Mouse (Mus musculus): ENCODE measurements at regions not wholly inside any gene's neighbourhood (a gene's known extent, or its start where the extent isn't known, plus 50 kb on each side); places are given as distances from the start of the nearest gene placed in this dataset.

DNA sequence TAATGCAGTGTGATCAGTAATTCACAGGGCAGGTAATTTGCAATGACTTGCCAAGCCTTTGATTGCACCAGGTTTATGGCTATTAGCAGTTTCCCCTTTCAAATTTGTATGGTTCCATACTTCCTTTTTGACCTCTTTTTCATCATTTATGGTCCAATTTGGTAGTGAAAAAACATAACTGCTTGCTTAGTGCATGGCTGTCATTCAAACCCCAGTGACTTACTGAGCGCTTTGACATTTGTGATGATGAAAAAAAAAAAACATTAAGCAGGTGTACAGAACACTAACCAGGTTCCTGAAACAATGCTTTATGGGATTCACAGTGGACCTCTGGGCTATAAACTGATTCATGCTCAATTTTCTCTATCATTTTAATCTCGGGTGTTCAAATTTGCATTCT is 317.5 kb upstream of the Meox2 start:
- Histone ChIP-seq H3K9ac (ENCODE audit: control insufficient read depth, low read depth, low read length, poor library complexity, severe bottlenecking) (no peak overlapping the region), H3K4me3 (ENCODE audit: control insufficient read depth in 1 of 2, insufficient read depth in 1 of 2, low read depth in 2 of 2, low read length in 2 of 2) (no peak overlapping the region), H3K27ac (ENCODE audit: control insufficient read depth, low read depth, low read length) (no peak overlapping the region), H3K9me3 (replicated peaks; ENCODE audit: insufficient read depth, low read length) (no peaks in the 10 kb centered on the region), H3K27me3 (ENCODE audit: control insufficient read depth in 1 of 2, insufficient read depth in 2 of 2, low read length in 2 of 2) (no peaks in the 10 kb centered on the region), H3K36me3 (ENCODE audit: control insufficient read depth in 1 of 2, insufficient read depth in 2 of 2, low read length in 2 of 2) (no peaks in the 10 kb centered on the region), H3K4me1 (ENCODE audit: control insufficient read depth in 1 of 2, insufficient read depth in 2 of 2, low read length in 2 of 2) (no peaks in the 10 kb centered on the region), H3K79me2 (ENCODE audit: control insufficient read depth, insufficient read depth, low read length, poor library complexity) (no peaks in the 10 kb centered on the region)
- TF ChIP-seq TBP (IDR thresholded peaks at IDR 0.05; ENCODE audit: low read depth, low read length) (no peak), SIN3A (IDR thresholded peaks at IDR 0.05; ENCODE audit: low read length) (no peak), MAFK (IDR thresholded peaks at IDR 0.05; ENCODE audit: borderline replicate concordance, low read depth, low read length) (no peak), MEF2A (IDR thresholded peaks at IDR 0.05; ENCODE audit: extremely low read depth, insufficient replicate concordance, low read depth, low read length, poor library complexity, severe bottlenecking) (no peak), HCFC1 (IDR thresholded peaks at IDR 0.05; ENCODE audit: low read depth, low read length) (no peak), RAD21 (IDR thresholded peaks at IDR 0.05; ENCODE audit: low read depth, low read length) (no peak), USF2 (IDR thresholded peaks at IDR 0.05; ENCODE audit: borderline replicate concordance in 1 of 2, insufficient read depth in 1 of 2, low read depth in 1 of 2, low read length in 2 of 2) (no peak), ZKSCAN1 (IDR thresholded peaks at IDR 0.05; ENCODE audit: low read depth, low read length) (no peak)
- DNase-seq (ENCODE audit: low read depth, low spot score) = no peak

DNA sequence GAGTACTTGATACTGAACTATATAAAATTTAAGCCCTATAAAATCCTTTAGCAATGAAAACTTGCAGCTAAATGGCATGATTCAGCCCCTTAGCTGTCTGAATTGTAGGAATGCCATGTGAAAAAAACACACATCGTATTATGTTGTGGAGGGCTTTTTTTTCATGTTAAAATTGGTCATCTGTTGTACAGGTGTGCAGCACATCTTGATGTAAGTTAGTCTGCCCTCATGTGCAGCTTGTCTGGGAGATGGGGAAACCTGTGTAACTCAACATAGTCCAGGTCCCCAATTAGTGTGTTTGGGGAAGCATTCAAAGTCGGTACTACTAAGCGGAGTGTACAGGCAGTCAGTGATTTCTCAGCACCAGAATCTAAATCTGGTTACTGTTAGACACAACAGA is 316.9 kb upstream of the Meox2 start:
- Histone ChIP-seq H3K4me1 (ENCODE audit: control insufficient read depth in 1 of 2, insufficient read depth in 2 of 2, low read length in 2 of 2) (no peaks in the 10 kb centered on the region), H3K36me3 (ENCODE audit: control insufficient read depth in 1 of 2, insufficient read depth in 2 of 2, low read length in 2 of 2) (no peaks in the 10 kb centered on the region), H3K27ac (ENCODE audit: control insufficient read depth, low read depth, low read length) (no peak overlapping the region), H3K9me3 (replicated peaks; ENCODE audit: insufficient read depth, low read length) (no peaks in the 10 kb centered on the region), H3K79me2 (ENCODE audit: control insufficient read depth, insufficient read depth, low read length, poor library complexity) (no peaks in the 10 kb centered on the region), H3K9ac (ENCODE audit: control insufficient read depth, low read depth, low read length, poor library complexity, severe bottlenecking) (no peak overlapping the region), H3K27me3 (ENCODE audit: control insufficient read depth in 1 of 2, insufficient read depth in 2 of 2, low read length in 2 of 2) (no peaks in the 10 kb centered on the region), H3K4me3 (ENCODE audit: control insufficient read depth in 1 of 2, insufficient read depth in 1 of 2, low read depth in 2 of 2, low read length in 2 of 2) (no peak overlapping the region)
- no peak for DNase-seq (ENCODE audit: low read depth, low spot score)
- TF ChIP-seq MAZ (IDR thresholded peaks at IDR 0.05; ENCODE audit: low read depth, low read length) (no peak), USF2 (IDR thresholded peaks at IDR 0.05; ENCODE audit: borderline replicate concordance in 1 of 2, insufficient read depth in 1 of 2, low read depth in 1 of 2, low read length in 2 of 2) (no peak), NRF1 (IDR thresholded peaks at IDR 0.05; ENCODE audit: insufficient read depth, low read depth, low read length, poor library complexity, severe bottlenecking) (no peak), RCOR1 (IDR thresholded peaks at IDR 0.05; ENCODE audit: low read depth, low read length) (no peak), ELF1 (IDR thresholded peaks at IDR 0.05; ENCODE audit: low read depth, low read length) (no peak), KAT2A (conservative IDR thresholded peaks at IDR 0.05; ENCODE audit: low read depth, low read length) (no peak), RAD21 (IDR thresholded peaks at IDR 0.05; ENCODE audit: low read depth, low read length) (no peak), USF1 (IDR thresholded peaks at IDR 0.05; ENCODE audit: low read depth, low read length) (no peak), CTCF (IDR thresholded peaks at IDR 0.05 in 2 of 3, conservative IDR thresholded peaks at IDR 0.05 in 1 of 3; ENCODE audit: control insufficient read depth in 1 of 3, insufficient read depth in 1 of 3, low read depth in 2 of 3, low read length in 3 of 3, poor library complexity in 1 of 3, severe bottlenecking in 1 of 3) (no peak), ZNF384 (IDR thresholded peaks at IDR 0.05; ENCODE audit: low read depth, low read length) (no peak), SMC3 (IDR thresholded peaks at IDR 0.05; ENCODE audit: low read depth, low read length) (no peak)
